Mouse (Mus musculus) embryo, embryonic 11.5 days (tissue): ENCODE data around the gene Srek1.
A peak's percentile ranks its signal among the peaks of the same experiment; 100 is the strongest.

Experiments
- DNase-seq: peaks from one replicate; pipeline ENCODE4 v3.0.0-alpha.2; 2012; ENCODE audit warnings: low read depth, low spot score

The Srek1 gene

GRCm38 (mm10) chr13:103726872-103727271, 47.5 kb downstream of the Srek1 start:
- no peak for DNase-seq

- no peak for DNase-seq
Measured at GRCm38 (mm10) chr13:103711406-103712025, 62.9 kb downstream of the Srek1 start.

- DNase-seq: no peak
Measured at GRCm38 (mm10) chr13:103710359-103710781, 64.0 kb downstream of the Srek1 start.

- no peak for DNase-seq
Measured at GRCm38 (mm10) chr13:103705436-103705978, 68.9 kb downstream of the Srek1 start.

- no peak for DNase-seq
Measured at GRCm38 (mm10) chr13:103703833-103704232, 70.6 kb downstream of the Srek1 start.

GRCm38 (mm10) chr13:103703386-103703785, 71.0 kb downstream of the Srek1 start:
- peak; percentile 81 for DNase-seq

GRCm38 (mm10) chr13:103702266-103702665, 72.1 kb downstream of the Srek1 start:
- no peak for DNase-seq

GRCm38 (mm10) chr13:103700752-103701151, 73.7 kb downstream of the Srek1 start:
- no peak for DNase-seq

- no peak for DNase-seq
Measured at GRCm38 (mm10) chr13:103697993-103698392, 76.4 kb downstream of the Srek1 start.

GRCm38 (mm10) chr13:103696164-103696563, 78.2 kb downstream of the Srek1 start:
- no peak for DNase-seq

GRCm38 (mm10) chr13:103695456-103695855, 79.0 kb downstream of the Srek1 start:
- DNase-seq: no peak
